Mouse (Mus musculus) lung, postnatal 36 days (tissue): ENCODE measurements around the gene Dnajc1.

Experiments
- DNase-seq: peaks from one replicate; pipeline ENCODE4 v3.0.0; 2022; ENCODE audit warnings: mixed read lengths

Gene Dnajc1

GRCm38 (mm10) chr2:18195285-18195684 lies 197.3 kb downstream of the Dnajc1 start:
- no peak for DNase-seq

GRCm38 (mm10) chr2:18188367-18188766 lies 204.3 kb downstream of the Dnajc1 start:
- DNase-seq, result no peak

- DNase-seq, result no peak
Measured at GRCm38 (mm10) chr2:18183079-18183478, 209.6 kb downstream of the Dnajc1 start.

GRCm38 (mm10) chr2:18181631-18182030 lies 211.0 kb downstream of the Dnajc1 start:
- peak; percentile 12 for DNase-seq

GRCm38 (mm10) chr2:18180323-18180722 lies 212.3 kb downstream of the Dnajc1 start:
- no peak for DNase-seq

- DNase-seq, result peak; percentile 20
Measured at GRCm38 (mm10) chr2:18176235-18176634, 216.4 kb downstream of the Dnajc1 start.

GRCm38 (mm10) chr2:18175234-18175633 lies 217.4 kb downstream of the Dnajc1 start:
- no peak for DNase-seq

- DNase-seq, result no peak
Measured at GRCm38 (mm10) chr2:18169174-18169948, 223.3 kb downstream of the Dnajc1 start.

GRCm38 (mm10) chr2:18165511-18165910 lies 227.1 kb downstream of the Dnajc1 start:
- no peak for DNase-seq

- no peak for DNase-seq
Measured at GRCm38 (mm10) chr2:18160992-18161391, 231.6 kb downstream of the Dnajc1 start.

GRCm38 (mm10) chr2:18159426-18159825 lies 233.2 kb downstream of the Dnajc1 start:
- DNase-seq, result no peak

GRCm38 (mm10) chr2:18156131-18156530 lies 236.5 kb downstream of the Dnajc1 start:
- no peak for DNase-seq
